Mouse (Mus musculus) G1E (cell line): ENCODE measurements around the gene Cct8l1.

Experiments
- CTCF ChIP-seq: IDR thresholded peaks from 2 replicates; pipeline ENCODE4 v1.5.1; 2012; ENCODE audit warnings: low read depth, low read length, inconsistent platforms, mixed read lengths
- GATA1 ChIP-seq: IDR thresholded peaks from 2 replicates; pipeline ENCODE4 v1.6.1; 2012; ENCODE audit warnings: borderline replicate concordance, low read length, inconsistent platforms, mixed read lengths
- GATA2 ChIP-seq: IDR thresholded peaks from 2 replicates; pipeline ENCODE4 v1.6.1; 2012; ENCODE audit warnings: low read depth, low read length, inconsistent platforms, borderline replicate concordance
- POLR2AphosphoS5 ChIP-seq: IDR thresholded peaks from 2 replicates; pipeline ENCODE4 v1.6.1; 2012; ENCODE audit warnings: low read depth, low read length, inconsistent platforms; ENCODE audit not compliant: insufficient replicate concordance
- TAL1 ChIP-seq: conservative IDR thresholded peaks from 2 replicates; pipeline ENCODE4 v1.6.1; 2012; ENCODE audit warnings: low read depth, low read length, inconsistent platforms, mixed read lengths

DNA sequence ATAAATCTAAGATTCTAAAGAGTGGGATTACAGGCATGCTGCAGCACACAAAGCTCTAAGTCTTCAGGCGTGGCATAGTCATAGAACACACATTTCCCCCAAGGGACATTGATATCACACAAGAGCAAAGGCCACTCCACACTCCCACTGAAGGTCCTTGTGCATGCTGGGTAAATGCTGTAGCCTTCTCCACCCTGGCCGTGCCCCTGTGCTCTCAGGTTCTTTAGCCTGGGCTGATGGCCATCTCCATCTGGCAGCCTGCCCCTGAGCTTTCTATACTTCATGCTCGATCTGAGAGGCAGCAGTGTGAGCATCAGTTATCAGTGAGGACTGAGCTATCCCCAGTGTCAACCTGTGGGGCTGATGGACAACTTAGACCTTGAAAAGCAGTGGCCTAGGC lies 4.0 kb downstream of the Cct8l1 start:
- no peak for TF ChIP-seq GATA1
- TF ChIP-seq CTCF, result no peak
- TF ChIP-seq POLR2AphosphoS5, result no peak
- TF ChIP-seq TAL1, result no peak
- TF ChIP-seq GATA2, result no peak
